Mouse (Mus musculus) embryonic fibroblast, embryonic 13.5 days (primary cell): ENCODE results near the gene Pan3. TPM values are rescaled to one million over a fixed set of nuclear protein-coding genes. Genes with fewer than 3 reads are reported as not detected.

Experiments used
- H3K27ac ChIP-seq: 2 replicates; pipeline ENCODE4 v1.5.1; 2012; ENCODE audit warnings: low read length, control low read depth, inconsistent platforms; ENCODE audit not compliant: insufficient read depth
- H3K4me1 ChIP-seq: 2 replicates; pipeline ENCODE4 v1.6.1; 2011; ENCODE audit warnings: low read length; ENCODE audit not compliant: control insufficient read depth, insufficient read depth
- H3K4me3 ChIP-seq: 2 replicates; pipeline ENCODE4 v1.5.1; 2011; ENCODE audit warnings: mild to moderate bottlenecking, control low read depth, low read length; ENCODE audit not compliant: insufficient read depth
- CTCF ChIP-seq: IDR thresholded peaks from 2 replicates; pipeline ENCODE4 v1.5.1; 2011; ENCODE audit warnings: mild to moderate bottlenecking, control low read depth, low read length, moderate library complexity, borderline replicate concordance; ENCODE audit not compliant: insufficient read depth
- POLR2A ChIP-seq: IDR thresholded peaks from 2 replicates; pipeline ENCODE4 v1.6.1; 2011; ENCODE audit warnings: low read depth, mild to moderate bottlenecking, control low read depth, low read length, moderate library complexity
- polyA plus RNA-seq: library from polyadenylated mRNA; stranded (reverse); fragments of >200 nt; gene quantifications from 2 replicates; pipeline ENCODE4 v1.2.4, GENCODE M21; 2011; ENCODE audit warnings: low read depth; ENCODE audit not compliant: missing spikeins, insufficient read length

Pan3 gene
- polyA plus RNA-seq, 1 experiment = 105 TPM

GRCm38 (mm10) chr5:147589814-147590213 lies 159.9 kb downstream of the Pan3 start:
- Histone ChIP-seq H3K4me3 (no peak overlapping the region), H3K27ac (peak overlapping the region; percentile 39), H3K4me1 (no peaks in the 10 kb centered on the region; the same call in 1 of the 2 replicates)
- TF ChIP-seq CTCF = no peak
- peak; percentile 21; the same call in 1 of the 2 replicates for TF ChIP-seq POLR2A

GRCm38 (mm10) chr5:147597825-147598224 lies 167.9 kb downstream of the Pan3 start:
- no peak for TF ChIP-seq CTCF
- TF ChIP-seq POLR2A = no peak
- H3K27ac ChIP-seq = no peak overlapping the region
- peaks cover 9% of the 10 kb centered on the region; the same call in 1 of the 2 replicates for H3K4me1 ChIP-seq
- H3K4me3 ChIP-seq = no peak overlapping the region

Other genes with a start within 250 kb of the Pan3 start
- gene Gsx1, start 241.5 kb upstream of the Pan3 start, polyA plus RNA-seq = not detected in 2 replicates
- not detected in 2 replicates for gene Pdx1, start 160.2 kb upstream of the Pan3 start, polyA plus RNA-seq
- not detected in 2 replicates for gene Cdx2, start 122.9 kb upstream of the Pan3 start, polyA plus RNA-seq
- gene Urad, start 107.7 kb upstream of the Pan3 start, polyA plus RNA-seq = not detected in 2 replicates
- gene Flt3, start 29.7 kb upstream of the Pan3 start, polyA plus RNA-seq = not detected in 2 replicates